Comparison of ENCODE assay signal across 14 mouse cellular contexts in the genomic region with DNA sequence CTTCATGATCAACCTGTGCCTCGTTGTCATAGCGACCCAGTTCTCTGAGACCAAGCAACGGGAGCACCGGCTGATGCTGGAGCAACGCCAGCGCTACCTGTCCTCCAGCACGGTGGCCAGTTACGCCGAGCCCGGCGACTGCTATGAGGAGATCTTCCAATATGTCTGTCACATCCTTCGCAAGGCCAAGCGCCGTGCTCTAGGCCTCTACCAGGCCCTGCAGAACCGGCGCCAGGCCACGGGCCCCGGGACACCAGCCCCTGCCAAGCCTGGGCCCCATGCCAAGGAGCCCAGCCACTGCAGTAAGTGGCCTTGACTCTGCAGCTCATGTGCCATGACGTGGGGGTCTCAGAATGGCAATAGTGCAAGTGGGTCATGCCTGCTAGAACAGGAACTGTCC.
DNase-seq lines count a peak whose midpoint lies in the region; ATAC-seq and TF ChIP-seq lines count a peak whose summit lies in the region.
"Had no signal": no experiment of that assay in that cellular context is flagged by ENCODE, and none has a peak within 500 bp of the region (broad histone marks: within the 10 kb centered on the region; RNA-seq: fewer than 3 reads in every experiment).

No protein-coding gene starts in this region.

- H3K36me3 ChIP-seq in heart, adult 2 months (ENCODE audit: control insufficient read depth, insufficient read depth, low read length) = no peaks in the 10 kb centered on the region
- 0 out of 2 replicates have a peak, but pooled peaks cover 4% of the 10 kb centered on the region for H3K36me3 ChIP-seq in midbrain, postnatal 0 days (ENCODE audit: insufficient read depth, low read length)
- peaks cover 3% of the 10 kb centered on the region; the same call in 1 of the 2 replicates for H3K36me3 ChIP-seq in midbrain, embryonic 16.5 days (ENCODE audit: control insufficient read depth, insufficient read depth, low read length)
- H3K36me3 ChIP-seq: forebrain, embryonic 15.5 days; heart, embryonic 12.5 days; intestine, embryonic 15.5 days; lung, embryonic 15.5 days had no signal

- WGBS in heart, adult 2 months = 84% methylated on average over 19 of the region's 19 CpGs
- WGBS in midbrain, postnatal 0 days = 73% methylated on average over 19 of the region's 19 CpGs
- WGBS in midbrain, embryonic 16.5 days = 84% methylated on average over 19 of the region's 19 CpGs

- intact Hi-C loops in heart, adult 2 months (cut with DNase I) = no loop called here

- H3K4me2 ChIP-seq in midbrain, postnatal 0 days (ENCODE audit: low read depth, low read length, poor library complexity, severe bottlenecking) = no peak overlapping the region
- no peak overlapping the region for H3K4me2 ChIP-seq in midbrain, embryonic 16.5 days (ENCODE audit: low read length)
- H3K4me2 ChIP-seq: forebrain, embryonic 15.5 days; heart, embryonic 12.5 days; intestine, embryonic 15.5 days; lung, embryonic 15.5 days; midbrain, embryonic 11.5 days had no signal

- TF ChIP-seq POLR2A in heart, adult 2 months (IDR thresholded peaks at IDR 0.05; ENCODE audit: insufficient read depth, low read depth, low read length) = no peak

- TF ChIP-seq EP300 in heart, adult 2 months (IDR thresholded peaks at IDR 0.05; ENCODE audit: insufficient read depth, low read depth, low read length) = no peak

- DNase-seq in heart, postnatal 4 days = peak; percentile 32
- no peak for DNase-seq in heart, adult 2 months
- DNase-seq in midbrain, postnatal 0 days (ENCODE audit: low spot score) = peak; percentile 59
- DNase-seq in brain, adult 2 months (ENCODE audit: low read depth, low spot score) = peak; percentile 71
- DNase-seq in cerebellum, postnatal 25 days = peak; percentile 71 to 80
- no peak for DNase-seq in spleen, postnatal 4 days (ENCODE audit: low spot score in 2 of 2)
- no peak for DNase-seq in lung, postnatal 36 days
- DNase-seq: thymus, postnatal 14 days had no signal

- no peak overlapping the region for H3K27ac ChIP-seq in heart, adult 2 months
- H3K27ac ChIP-seq in midbrain, postnatal 0 days (ENCODE audit: low read depth, low read length) = no peak overlapping the region
- H3K27ac ChIP-seq in midbrain, embryonic 16.5 days (ENCODE audit: low read length) = no peak overlapping the region
- H3K27ac ChIP-seq: forebrain, embryonic 15.5 days; intestine, embryonic 15.5 days; lung, embryonic 15.5 days had no signal

- H3K9me3 ChIP-seq in midbrain, postnatal 0 days (ENCODE audit: low read length) = no peaks in the 10 kb centered on the region
- H3K9me3 ChIP-seq in midbrain, embryonic 16.5 days (replicated peaks; ENCODE audit: control insufficient read depth, low read length, poor library complexity, severe bottlenecking) = no peaks in the 10 kb centered on the region
- H3K9me3 ChIP-seq: forebrain, embryonic 15.5 days; heart, embryonic 12.5 days; intestine, embryonic 15.5 days; lung, embryonic 15.5 days had no signal

- no peak for TF ChIP-seq CTCF in heart, adult 2 months (IDR thresholded peaks at IDR 0.05)
- TF ChIP-seq CTCF in midbrain, postnatal 0 days (IDR thresholded peaks at IDR 0.05) = no peak

- no peaks in the 10 kb centered on the region for H3K79me2 ChIP-seq in heart, adult 2 months (replicated peaks; ENCODE audit: control insufficient read depth, insufficient read depth, low read length)

- H3K4me3 ChIP-seq in heart, adult 2 months = no peak overlapping the region
- no peak overlapping the region for H3K4me3 ChIP-seq in midbrain, postnatal 0 days (ENCODE audit: low read depth, low read length)
- H3K4me3 ChIP-seq in midbrain, embryonic 16.5 days (ENCODE audit: low read depth, low read length) = no peak overlapping the region
- H3K4me3 ChIP-seq: forebrain, embryonic 15.5 days; heart, embryonic 12.5 days; intestine, embryonic 15.5 days; lung, embryonic 15.5 days had no signal

- no peak for ATAC-seq in midbrain, postnatal 0 days (ENCODE audit: low FRiP score)
- no peak for ATAC-seq in midbrain, embryonic 16.5 days
- ATAC-seq: forebrain, embryonic 15.5 days; intestine, embryonic 15.5 days had no signal

- H3K27me3 ChIP-seq in heart, adult 2 months (ENCODE audit: control insufficient read depth, insufficient read depth, low read length) = no peaks in the 10 kb centered on the region
- H3K27me3 ChIP-seq in midbrain, postnatal 0 days (ENCODE audit: insufficient read depth, low read length) = no peaks in the 10 kb centered on the region
- H3K27me3 ChIP-seq in midbrain, embryonic 16.5 days (ENCODE audit: control insufficient read depth, insufficient read depth, low read depth, low read length) = no peaks in the 10 kb centered on the region
- H3K27me3 ChIP-seq: forebrain, embryonic 15.5 days; intestine, embryonic 15.5 days; lung, embryonic 15.5 days had no signal

- H3K9ac ChIP-seq in heart, adult 2 months (ENCODE audit: low read depth, low read length) = no peak overlapping the region
- no peak overlapping the region for H3K9ac ChIP-seq in midbrain, postnatal 0 days (replicated peaks; ENCODE audit: low read length, poor library complexity, severe bottlenecking)
- H3K9ac ChIP-seq in midbrain, embryonic 16.5 days (ENCODE audit: low read depth, low read length) = no peak overlapping the region
- H3K9ac ChIP-seq: forebrain, embryonic 15.5 days; heart, embryonic 12.5 days; intestine, embryonic 15.5 days; lung, embryonic 15.5 days had no signal

- no peaks in the 10 kb centered on the region for H3K4me1 ChIP-seq in heart, adult 2 months (ENCODE audit: control insufficient read depth, insufficient read depth, low read length)
- H3K4me1 ChIP-seq in midbrain, postnatal 0 days (ENCODE audit: insufficient read depth, low read length) = no peaks in the 10 kb centered on the region; the same call in 1 of the 2 replicates
- no peaks in the 10 kb centered on the region for H3K4me1 ChIP-seq in midbrain, embryonic 16.5 days (ENCODE audit: control insufficient read depth, insufficient read depth, low read length)
- H3K4me1 ChIP-seq: intestine, embryonic 15.5 days; lung, embryonic 15.5 days had no signal

Comparison
In these comparisons a context has a peak if more than half of its experiments do, and no peak if none do; other contexts are left out.
1. DNase-seq: peak in heart, postnatal 4 days (single experiment), midbrain, postnatal 0 days (single experiment), brain, adult 2 months (single experiment) and cerebellum, postnatal 25 days (2 of 2); none in heart, adult 2 months (0 of 2), spleen, postnatal 4 days (0 of 2) and lung, postnatal 36 days (single experiment).